Mouse (Mus musculus) forebrain, postnatal 0 days (tissue): Measurements from ENCODE around the gene Nupr1. TPM values are rescaled to one million over a fixed set of nuclear protein-coding genes. Genes with fewer than 3 reads are reported as not detected.

ENCODE experiments used
- ATAC-seq: fragments of 200-750 bp; cut with Nextera tagmentation; 2 replicates; pipeline ENCODE4 v1.8.0; 2017; ENCODE audit warnings: mild to moderate bottlenecking, moderate library complexity
- DNase-seq: peaks from one replicate; pipeline ENCODE4 v3.0.0-alpha.2; 2015
- H3K27ac ChIP-seq: fragments of 300-500 bp; sonication (generic); 2 replicates; pipeline ENCODE4 v1.5.1; 2014; ENCODE audit warnings: low read depth, mild to moderate bottlenecking, antibody characterized with exemption, low read length, moderate library complexity, mixed read lengths
- H3K27me3 ChIP-seq: fragments of 300-500 bp; sonication (generic); 2 replicates; pipeline ENCODE4 v1.6.1; 2014; ENCODE audit warnings: mild to moderate bottlenecking, low read length, mixed read lengths; ENCODE audit not compliant: insufficient read depth
- H3K36me3 ChIP-seq: fragments of 300-500 bp; sonication (generic); 2 replicates; pipeline ENCODE4 v1.6.1; 2014; ENCODE audit warnings: mild to moderate bottlenecking, moderate library complexity; ENCODE audit not compliant: insufficient read depth
- H3K4me1 ChIP-seq: fragments of 300-500 bp; sonication (generic); 2 replicates; pipeline ENCODE4 v1.6.1; 2014; ENCODE audit warnings: antibody characterized with exemption; ENCODE audit not compliant: insufficient read depth
- H3K4me2 ChIP-seq: fragments of 300-500 bp; sonication (generic); 2 replicates; pipeline ENCODE4 v1.6.1; 2014; ENCODE audit warnings: low read depth, mild to moderate bottlenecking, moderate library complexity
- H3K4me3 ChIP-seq: fragments of 300-500 bp; sonication (generic); 2 replicates; pipeline ENCODE4 v1.5.1; 2014; ENCODE audit warnings: low read depth, low read length, mixed read lengths
- H3K9ac ChIP-seq: fragments of 300-500 bp; sonication (generic); 2 replicates; pipeline ENCODE4 v1.6.1; 2014; ENCODE audit warnings: mild to moderate bottlenecking
- H3K9me3 ChIP-seq: fragments of 300-500 bp; sonication (generic); 2 replicates; pipeline ENCODE4 v1.6.1; 2016; ENCODE audit warnings: low read length
- CTCF ChIP-seq: sonication (generic); IDR thresholded peaks from 2 replicates; pipeline ENCODE4 v1.5.1; 2016; ENCODE audit warnings: antibody characterized with exemption, control low read depth, low read depth
- WGBS: fragments of 180-500 bp; shearing (Covaris S2); extraction: QIAGEN DNeasy Blood & Tissue Kit; methylation state at CpG from one replicate; pipeline ENCODE4 v1.1.7; 2014; 5-methylcytosine and 5-hydroxymethylcytosine counted together
- polyA plus RNA-seq: library from polyadenylated mRNA; unstranded; fragments of >200 nt; fragmentation: Nextera tagmentation; extraction: Ambion mirVana; gene quantifications from 2 replicates; pipeline ENCODE4 v1.2.1, GENCODE M21; 2015
- total RNA-seq: library from RNA; depleted of rRNA; stranded (reverse); fragments of >200 nt; gene quantifications from 2 replicates; pipeline ENCODE4 v1.2.3, GENCODE M21; 2014

Nupr1 gene
- total and polyA plus RNA-seq, 2 experiments from 2014 or later, result 7.3 to 15.5 TPM

- no peak for DNase-seq
- no peak overlapping the region for H3K9ac ChIP-seq
- no peak overlapping the region for H3K4me2 ChIP-seq
- no peak for ATAC-seq
- H3K27ac ChIP-seq, result no peak overlapping the region
- H3K4me1 ChIP-seq, result no peaks in the 10 kb centered on the region
- no peak overlapping the region for H3K4me3 ChIP-seq
- no peak for TF ChIP-seq CTCF
- peaks cover 23% of the 10 kb centered on the region for H3K36me3 ChIP-seq
- no peaks in the 10 kb centered on the region for H3K9me3 ChIP-seq
- H3K27me3 ChIP-seq, result no peaks in the 10 kb centered on the region
- 97% methylated on average over 9 of the region's 9 CpGs for WGBS
Measured at GRCm38 (mm10) chr7:126672111-126672510, 41.5 kb upstream of the Nupr1 start.

- H3K27me3 ChIP-seq, result no peaks in the 10 kb centered on the region
- no peak overlapping the region for H3K4me2 ChIP-seq
- WGBS, result 91% methylated on average over 3 of the region's 3 CpGs
- no peaks in the 10 kb centered on the region for H3K9me3 ChIP-seq
- no peak overlapping the region for H3K4me3 ChIP-seq
- H3K36me3 ChIP-seq, result peaks cover 32% of the 10 kb centered on the region
- H3K27ac ChIP-seq, result no peak overlapping the region
- H3K9ac ChIP-seq, result no peak overlapping the region
- no peak for TF ChIP-seq CTCF
- ATAC-seq (no peak), DNase-seq (no peak)
- H3K4me1 ChIP-seq, result no peaks in the 10 kb centered on the region
Measured at GRCm38 (mm10) chr7:126670152-126670551, 39.5 kb upstream of the Nupr1 start.

- WGBS, result 64% methylated on average over 5 of the region's 5 CpGs
Measured at GRCm38 (mm10) chr7:126668452-126668851, 37.8 kb upstream of the Nupr1 start.

GRCm38 (mm10) chr7:126667495-126668090, 36.9 kb upstream of the Nupr1 start:
- WGBS, result 85% methylated on average over 9 of the region's 9 CpGs
- H3K4me3 ChIP-seq, result no peak overlapping the region
- H3K4me1 ChIP-seq, result no peaks in the 10 kb centered on the region
- TF ChIP-seq CTCF, result no peak
- H3K9me3 ChIP-seq, result no peaks in the 10 kb centered on the region
- no peak for ATAC-seq
- no peak for DNase-seq
- no peaks in the 10 kb centered on the region for H3K27me3 ChIP-seq
- H3K9ac ChIP-seq, result no peak overlapping the region
- H3K36me3 ChIP-seq, result peaks cover 43% of the 10 kb centered on the region
- no peak overlapping the region for H3K4me2 ChIP-seq
- H3K27ac ChIP-seq, result no peak overlapping the region

More at GRCm38 (mm10) chr7:126668452-126668851, 37.8 kb upstream of the Nupr1 start:
- no peak for TF ChIP-seq CTCF
- no peak for ATAC-seq
- Histone ChIP-seq H3K36me3 (peaks cover 43% of the 10 kb centered on the region), H3K27ac (no peak overlapping the region), H3K27me3 (no peaks in the 10 kb centered on the region), H3K4me3 (no peak overlapping the region), H3K4me1 (no peaks in the 10 kb centered on the region), H3K9me3 (no peaks in the 10 kb centered on the region), H3K4me2 (no peak overlapping the region), H3K9ac (no peak overlapping the region)
- no peak for DNase-seq

GRCm38 (mm10) chr7:126665269-126665668, 34.6 kb upstream of the Nupr1 start:
- no peak for TF ChIP-seq CTCF
- no peaks in the 10 kb centered on the region for H3K4me1 ChIP-seq
- DNase-seq, result no peak
- H3K4me3 ChIP-seq, result no peak overlapping the region
- no peaks in the 10 kb centered on the region for H3K27me3 ChIP-seq
- no peak overlapping the region for H3K27ac ChIP-seq
- H3K36me3 ChIP-seq, result peaks cover 26% of the 10 kb centered on the region
- no peak overlapping the region for H3K9ac ChIP-seq
- no peak for ATAC-seq
- no peak overlapping the region for H3K4me2 ChIP-seq
- 90% methylated on average over 3 of the region's 3 CpGs for WGBS
- no peaks in the 10 kb centered on the region for H3K9me3 ChIP-seq

GRCm38 (mm10) chr7:126663646-126664045, 33.0 kb upstream of the Nupr1 start:
- Histone ChIP-seq H3K9ac (no peak overlapping the region), H3K9me3 (no peaks in the 10 kb centered on the region), H3K4me2 (no peak overlapping the region), H3K27me3 (no peaks in the 10 kb centered on the region), H3K4me3 (no peak overlapping the region), H3K4me1 (no peaks in the 10 kb centered on the region), H3K27ac (no peak overlapping the region), H3K36me3 (peaks cover 25% of the 10 kb centered on the region)
- WGBS, result 88% methylated on average over 8 of the region's 8 CpGs
- ATAC-seq, result no peak
- no peak for DNase-seq
- TF ChIP-seq CTCF, result no peak

GRCm38 (mm10) chr7:126659771-126660170, 29.1 kb upstream of the Nupr1 start:
- Histone ChIP-seq H3K27ac (no peak overlapping the region), H3K9me3 (no peaks in the 10 kb centered on the region), H3K27me3 (no peaks in the 10 kb centered on the region), H3K4me1 (no peaks in the 10 kb centered on the region), H3K36me3 (peaks cover 12% of the 10 kb centered on the region), H3K4me2 (no peak overlapping the region), H3K9ac (no peak overlapping the region), H3K4me3 (no peak overlapping the region)
- 90% methylated on average over 3 of the region's 3 CpGs for WGBS
- TF ChIP-seq CTCF, result no peak
- DNase-seq (no peak), ATAC-seq (no peak)
